Mouse (Mus musculus): ENCODE results near the gene Chrnb2. TPM values are rescaled to one million over a fixed set of nuclear protein-coding genes. Genes with fewer than 3 reads are reported as not detected.

Chrnb2 gene
- polyA plus RNA-seq, 1 experiment from 2014 or later = 18.9 TPM

DNA sequence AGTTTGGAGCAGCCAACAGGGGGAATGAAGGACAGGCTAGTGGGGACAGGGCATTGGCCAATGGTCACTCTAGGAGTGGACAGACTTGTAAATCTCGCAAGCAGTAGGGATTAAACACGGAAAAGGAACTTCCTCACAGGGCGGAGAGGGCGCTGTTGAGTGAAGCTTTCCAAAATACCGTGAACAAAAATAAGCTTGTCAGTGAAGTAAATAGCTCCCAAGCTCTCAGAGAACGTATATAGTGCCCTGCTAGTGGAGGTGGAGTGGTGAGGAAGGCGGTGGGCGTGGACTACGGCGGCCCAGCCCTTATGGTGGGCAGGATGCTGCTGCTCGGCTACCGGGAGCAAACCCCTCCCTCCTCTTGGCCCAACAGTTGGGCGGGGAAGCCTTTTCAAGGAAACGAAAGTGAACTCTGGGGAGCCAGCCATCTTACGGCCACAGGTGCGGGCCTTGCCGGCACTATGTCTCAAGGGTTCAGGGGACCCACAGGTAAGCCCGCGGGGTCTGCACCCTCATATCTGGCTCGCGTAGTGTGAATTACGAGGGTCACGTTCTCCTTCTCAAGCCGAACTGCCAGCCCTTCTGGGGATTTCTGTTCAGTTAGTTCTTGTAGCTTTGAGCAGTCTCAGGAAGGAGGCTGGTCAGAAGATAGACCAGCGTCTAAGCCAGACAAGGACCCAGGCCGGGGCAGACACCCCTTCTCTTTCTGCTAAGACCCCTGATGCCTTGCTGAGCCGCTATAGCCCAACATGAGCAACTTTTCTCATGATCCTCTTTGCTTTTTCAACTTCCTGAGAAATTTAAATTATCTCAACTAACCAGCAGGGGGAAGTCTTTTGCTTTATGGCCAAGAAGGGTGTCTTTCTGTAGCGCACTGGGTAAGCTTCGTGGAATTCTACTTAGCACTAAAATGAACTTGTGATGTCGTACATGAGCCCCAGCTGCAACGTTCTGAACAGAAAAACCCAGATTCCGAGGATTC lies 33.8 kb downstream of the Chrnb2 start:
- 0 out of 2 replicates have a peak overlapping the region, but pooled peaks have one; percentile 44 for H3K27ac ChIP-seq
- peak overlapping the region; percentile 74 for H3K4me2 ChIP-seq
- peaks cover 5% of the 10 kb centered on the region for H3K36me3 ChIP-seq (replicated peaks)
- H3K4me3 ChIP-seq (replicated peaks) = peak overlapping the region; percentile 48
- H3K9ac ChIP-seq = peak overlapping the region; percentile 56
- 3% methylated on average over 32 of the region's 32 CpGs for WGBS
- peaks cover 18% of the 10 kb centered on the region for H3K4me1 ChIP-seq
- ATAC-seq (ENCODE audit: low FRiP score) = peak; percentile 77
- H3K27me3 ChIP-seq = no peaks in the 10 kb centered on the region
- H3K9me3 ChIP-seq = no peaks in the 10 kb centered on the region

DNA sequence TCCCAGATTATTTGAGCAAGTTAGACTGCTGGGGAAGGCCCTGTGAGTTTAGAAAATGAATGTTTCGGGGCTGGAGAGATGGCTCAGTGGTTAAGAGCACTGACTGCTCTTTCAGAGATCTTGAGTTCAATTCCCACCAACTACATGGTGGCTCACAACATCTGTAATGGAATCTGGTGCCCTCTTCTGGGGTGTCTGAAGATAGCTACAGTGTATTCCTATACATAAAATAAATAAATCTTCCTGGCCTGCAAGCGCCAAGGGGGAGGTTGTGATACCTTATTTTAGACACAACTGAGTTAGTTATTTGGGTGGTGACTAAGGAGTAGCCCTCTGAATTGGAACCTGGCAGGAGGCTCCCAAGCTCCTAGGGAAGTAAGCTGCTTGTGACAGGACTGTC lies 35.6 kb downstream of the Chrnb2 start:
- Histone ChIP-seq H3K4me2 (no peak overlapping the region), H3K9me3 (no peaks in the 10 kb centered on the region), H3K9ac (no peak overlapping the region), H3K4me1 (peaks cover 18% of the 10 kb centered on the region), H3K27ac (no peak overlapping the region), H3K36me3 (replicated peaks) (no peaks in the 10 kb centered on the region), H3K4me3 (replicated peaks) (no peak overlapping the region), H3K27me3 (no peaks in the 10 kb centered on the region)
- 78% methylated on average over 2 of the region's 2 CpGs for WGBS
- ATAC-seq (ENCODE audit: low FRiP score) = no peak

DNA sequence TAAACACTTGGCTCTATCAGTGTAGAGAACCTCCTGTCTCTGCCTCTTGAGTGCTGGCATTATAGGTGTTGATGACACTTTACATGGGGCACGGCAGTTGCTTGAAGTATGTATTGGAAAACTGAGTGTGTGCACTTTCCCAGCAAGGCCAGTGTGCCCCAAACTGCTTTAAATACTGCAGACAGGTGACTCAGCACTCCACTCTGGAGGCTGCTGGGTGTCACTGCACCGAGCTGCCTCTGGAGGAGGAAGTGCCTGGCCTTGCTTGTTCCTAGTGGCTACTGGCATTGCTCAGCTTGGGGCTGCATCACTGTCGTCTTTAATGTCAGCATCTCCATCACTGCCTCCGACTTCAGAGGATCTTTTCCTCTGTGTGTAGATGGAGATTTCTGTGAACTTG lies 37.4 kb downstream of the Chrnb2 start:
- Histone ChIP-seq H3K4me1 (peaks cover 18% of the 10 kb centered on the region), H3K27ac (no peak overlapping the region), H3K4me3 (replicated peaks) (no peak overlapping the region), H3K9me3 (no peaks in the 10 kb centered on the region), H3K4me2 (no peak overlapping the region), H3K9ac (no peak overlapping the region), H3K36me3 (replicated peaks) (no peaks in the 10 kb centered on the region), H3K27me3 (no peaks in the 10 kb centered on the region)
- ATAC-seq (ENCODE audit: low FRiP score) = no peak
- 23% methylated on average over 4 of the region's 4 CpGs for WGBS

GRCm38 (mm10) chr3:89723400-89724084 lies 40.9 kb downstream of the Chrnb2 start:
- ATAC-seq (ENCODE audit: low FRiP score) = no peak

GRCm38 (mm10) chr3:89722032-89722431 lies 42.4 kb downstream of the Chrnb2 start:
- H3K36me3 ChIP-seq (replicated peaks) = peaks cover 3% of the 10 kb centered on the region; the same call in 1 of the 2 replicates
- no peaks in the 10 kb centered on the region for H3K9me3 ChIP-seq
- ATAC-seq (ENCODE audit: low FRiP score) = no peak
- no peak overlapping the region for H3K4me3 ChIP-seq (replicated peaks)
- H3K9ac ChIP-seq = no peak overlapping the region
- no peaks in the 10 kb centered on the region for H3K27me3 ChIP-seq
- H3K4me2 ChIP-seq = no peak overlapping the region
- H3K4me1 ChIP-seq = no peaks in the 10 kb centered on the region
- no peak overlapping the region for H3K27ac ChIP-seq

More at GRCm38 (mm10) chr3:89723400-89724084, 40.9 kb downstream of the Chrnb2 start:
- WGBS = 77% methylated on average over 7 of the region's 7 CpGs
- no peak overlapping the region for H3K4me2 ChIP-seq
- no peaks in the 10 kb centered on the region for H3K27me3 ChIP-seq
- no peak overlapping the region for H3K9ac ChIP-seq
- H3K27ac ChIP-seq = no peak overlapping the region
- no peak overlapping the region for H3K4me3 ChIP-seq (replicated peaks)
- no peaks in the 10 kb centered on the region for H3K4me1 ChIP-seq
- H3K36me3 ChIP-seq (replicated peaks) = peaks cover 3% of the 10 kb centered on the region; the same call in 1 of the 2 replicates
- H3K9me3 ChIP-seq = no peaks in the 10 kb centered on the region

DNA sequence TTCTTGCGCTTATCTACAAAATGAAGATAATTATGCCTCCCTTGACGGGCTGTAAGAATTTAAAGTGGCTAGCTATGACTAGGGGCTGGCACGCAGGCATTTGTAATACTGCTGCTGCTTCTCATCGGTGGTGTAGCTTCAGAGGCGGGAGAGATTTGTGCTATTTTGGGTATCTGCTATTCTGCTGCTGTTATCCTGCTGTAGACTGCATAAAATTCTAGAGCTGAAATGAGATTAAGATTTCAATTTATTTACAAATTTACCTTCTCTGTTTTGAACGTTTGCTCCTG lies 48.5 kb downstream of the Chrnb2 start:
- no peak overlapping the region for H3K27ac ChIP-seq

GRCm38 (mm10) chr3:89715207-89715966 lies 49.0 kb downstream of the Chrnb2 start:
- Histone ChIP-seq H3K36me3 (replicated peaks) (peaks cover 3% of the 10 kb centered on the region; the same call in 1 of the 2 replicates), H3K27ac (peak overlapping the region; percentile 83), H3K4me1 (peaks cover 11% of the 10 kb centered on the region), H3K4me3 (replicated peaks) (peak overlapping the region; percentile 82), H3K9me3 (no peaks in the 10 kb centered on the region), H3K27me3 (peaks cover 8% of the 10 kb centered on the region; the same call in 1 of the 2 replicates), H3K4me2 (peak overlapping the region; percentile 89), H3K9ac (peak overlapping the region; percentile 88)
- WGBS = 2% methylated on average over 59 of the region's 59 CpGs
- ATAC-seq (ENCODE audit: low FRiP score) = peak; percentile 74

More for the DNA sequence above, 48.5 kb downstream of the Chrnb2 start:
- H3K4me1 ChIP-seq = peaks cover 11% of the 10 kb centered on the region
- H3K9me3 ChIP-seq = no peaks in the 10 kb centered on the region
- H3K9ac ChIP-seq = peak overlapping the region; percentile 88
- H3K4me2 ChIP-seq = peak overlapping the region; percentile 89
- ATAC-seq (ENCODE audit: low FRiP score) = no peak
- peaks cover 8% of the 10 kb centered on the region; the same call in 1 of the 2 replicates for H3K27me3 ChIP-seq
- H3K4me3 ChIP-seq (replicated peaks) = peak overlapping the region; percentile 82
- 59% methylated on average over 6 of the region's 6 CpGs for WGBS
- peaks cover 3% of the 10 kb centered on the region; the same call in 1 of the 2 replicates for H3K36me3 ChIP-seq (replicated peaks)

GRCm38 (mm10) chr3:89714359-89715206 lies 49.8 kb downstream of the Chrnb2 start, which contains the start of gene Adar:
TSS of gene Adar (plus strand) at chr3:89715022.
- Histone ChIP-seq H3K27ac (peak within 1 kb of the TSS; percentile 83), H3K36me3 (replicated peaks) (peaks cover 3% of the 10 kb centered on the region; the same call in 1 of the 2 replicates), H3K4me2 (peak within 1 kb of the TSS; percentile 89), H3K4me1 (peaks cover 11% of the 10 kb centered on the region), H3K27me3 (peaks cover 8% of the 10 kb centered on the region; the same call in 1 of the 2 replicates), H3K9ac (peak within 1 kb of the TSS; percentile 88), H3K9me3 (no peaks in the 10 kb centered on the region), H3K4me3 (replicated peaks) (peak within 1 kb of the TSS; percentile 82)
- WGBS = 6% methylated on average over 28 of the region's 28 CpGs
- ATAC-seq (ENCODE audit: low FRiP score) = peak; percentile 93

DNA sequence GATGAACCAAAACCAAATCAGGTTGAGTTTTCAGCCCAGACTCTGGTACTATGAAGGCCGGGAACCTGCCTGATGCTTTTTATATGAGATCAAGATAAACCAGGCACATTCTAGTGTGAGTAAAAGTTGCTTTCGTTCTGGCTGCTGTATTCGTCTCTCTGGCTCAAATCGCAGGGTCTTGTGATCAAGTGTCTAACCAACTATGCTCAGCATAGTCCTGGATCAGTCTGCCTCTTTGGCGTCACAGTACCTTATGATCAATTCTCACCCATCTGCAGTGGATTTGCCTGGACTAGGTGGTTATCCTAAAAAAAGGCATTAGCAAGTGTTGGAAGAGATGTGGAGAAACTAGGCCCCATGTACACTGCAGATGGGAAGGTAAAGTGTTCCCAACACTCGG lies 60.4 kb downstream of the Chrnb2 start:
- no peak for ATAC-seq (ENCODE audit: low FRiP score)
- Histone ChIP-seq H3K4me2 (no peak overlapping the region), H3K4me3 (replicated peaks) (no peak overlapping the region), H3K27ac (no peak overlapping the region), H3K36me3 (replicated peaks) (no peaks in the 10 kb centered on the region), H3K9ac (no peak overlapping the region), H3K9me3 (no peaks in the 10 kb centered on the region), H3K27me3 (0 out of 2 replicates have a peak, but pooled peaks cover 6% of the 10 kb centered on the region), H3K4me1 (no peaks in the 10 kb centered on the region)
- 80% methylated on average over 6 of the region's 6 CpGs for WGBS

- H3K9me3 ChIP-seq = no peaks in the 10 kb centered on the region
- H3K4me3 ChIP-seq (replicated peaks) = no peak overlapping the region
- no peaks in the 10 kb centered on the region for H3K36me3 ChIP-seq (replicated peaks)
- no peaks in the 10 kb centered on the region for H3K4me1 ChIP-seq
- H3K27me3 ChIP-seq = 0 out of 2 replicates have a peak, but pooled peaks cover 6% of the 10 kb centered on the region
- no peak for ATAC-seq (ENCODE audit: low FRiP score)
- H3K4me2 ChIP-seq = no peak overlapping the region
- no peak overlapping the region for H3K9ac ChIP-seq
- WGBS = 50% methylated on average over 3 of the region's 3 CpGs
- no peak overlapping the region for H3K27ac ChIP-seq
Measured at GRCm38 (mm10) chr3:89703596-89703995, 60.8 kb downstream of the Chrnb2 start.

- H3K9me3 ChIP-seq = no peaks in the 10 kb centered on the region
- no peak overlapping the region for H3K27ac ChIP-seq
- no peak overlapping the region for H3K4me2 ChIP-seq
- no peak overlapping the region for H3K4me3 ChIP-seq (replicated peaks)
- ATAC-seq (ENCODE audit: low FRiP score) = no peak
- no peak overlapping the region for H3K9ac ChIP-seq
- peaks cover 3% of the 10 kb centered on the region; the same call in 1 of the 2 replicates for H3K4me1 ChIP-seq
- 73% methylated on average over 11 of the region's 11 CpGs for WGBS
- 0 out of 2 replicates have a peak, but pooled peaks cover 6% of the 10 kb centered on the region for H3K27me3 ChIP-seq
- H3K36me3 ChIP-seq (replicated peaks) = no peaks in the 10 kb centered on the region
Measured at GRCm38 (mm10) chr3:89700461-89700860, 64.0 kb downstream of the Chrnb2 start.
